Mouse (Mus musculus) liver, adult 2 months (tissue): ENCODE data around the gene F2rl1.

Experiments
- CTCF ChIP-seq: fragments of 200-500 bp; IDR thresholded peaks from 2 replicates; pipeline ENCODE4 v1.5.1; 2011; ENCODE audit warnings: low read depth, low read length, control low read depth
- POLR2A ChIP-seq: fragments of 200-500 bp; IDR thresholded peaks from 2 replicates; pipeline ENCODE4 v1.6.1; 2011; ENCODE audit warnings: low read length, control low read depth; ENCODE audit not compliant: insufficient read depth; ENCODE audit errors: extremely low read depth

DNA sequence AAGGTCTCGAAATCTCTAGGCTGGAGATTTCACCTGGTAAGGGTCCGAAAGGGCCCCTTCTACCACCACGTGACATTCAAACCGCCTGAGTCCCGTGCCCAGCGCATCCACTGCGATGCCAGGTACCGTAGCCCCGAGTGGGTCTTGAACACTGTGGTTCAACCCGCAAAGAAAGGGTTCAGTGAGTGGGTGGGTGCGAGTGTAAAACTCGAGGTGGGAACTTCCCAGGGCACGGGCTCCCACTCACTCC lies 678 bp downstream of the F2rl1 start:
- TF ChIP-seq CTCF = no peak
- no peak for TF ChIP-seq POLR2A
